Mouse (Mus musculus): ENCODE results near the gene Efcab12.
"Not testable (repeated sequence)": the region's sequence is repeated elsewhere in the genome, so short reads cannot be mapped to it uniquely, and the experiment has no call there.

- not testable (repeated sequence) for TF ChIP-seq CTCF (IDR thresholded peaks at IDR 0.05; ENCODE audit: extremely low read depth, insufficient read length, insufficient replicate concordance, low read depth, low read length); POLR2A (IDR thresholded peaks at IDR 0.05; ENCODE audit: low read depth, low read length)
Measured at GRCm38 (mm10) chr6:115871318-115871717, 33.1 kb upstream of the Efcab12 start.

Measured in small intestine, adult 2 months (tissue).